Mouse (Mus musculus): ENCODE results near the gene Tmem185a.
A peak's percentile ranks its signal among the peaks of the same experiment; 100 is the strongest.
"Not testable (repeated sequence)": the region's sequence is repeated elsewhere in the genome, so short reads cannot be mapped to it uniquely, and the experiment has no call there.

The Tmem185a gene

GRCm38 (mm10) chrX:70476792-70477776, at the start of gene Tmem185a:
Gene Tmem185a (minus strand): TSS chrX:70477180.
- peak; percentile 60 for DNase-seq (ENCODE audit: low spot score)

GRCm38 (mm10) chrX:70514413-70514812, 37.4 kb upstream of the Tmem185a start:
- DNase-seq (ENCODE audit: low spot score) = not testable (repeated sequence)

GRCm38 (mm10) chrX:70487328-70487727, 10.3 kb upstream of the Tmem185a start:
- DNase-seq (ENCODE audit: low spot score) = not testable (repeated sequence)

GRCm38 (mm10) chrX:70482154-70482553, 5.2 kb upstream of the Tmem185a start:
- DNase-seq (ENCODE audit: low spot score) = no peak

GRCm38 (mm10) chrX:70478701-70479100, 1.7 kb upstream of the Tmem185a start:
- no peak for DNase-seq (ENCODE audit: low spot score)

- DNase-seq (ENCODE audit: low spot score) = no peak
Measured at GRCm38 (mm10) chrX:70475215-70475765, 1.7 kb downstream of the Tmem185a start.

- DNase-seq (ENCODE audit: low spot score) = no peak
Measured at GRCm38 (mm10) chrX:70466897-70467296, 10.1 kb downstream of the Tmem185a start.

- no peak for DNase-seq (ENCODE audit: low spot score)
Measured at GRCm38 (mm10) chrX:70465489-70465888, 11.5 kb downstream of the Tmem185a start.

- DNase-seq (ENCODE audit: low spot score) = no peak
Measured at GRCm38 (mm10) chrX:70463621-70464020, 13.4 kb downstream of the Tmem185a start.

- not testable (repeated sequence) for DNase-seq (ENCODE audit: low spot score)
Measured at GRCm38 (mm10) chrX:70452359-70452758, 24.6 kb downstream of the Tmem185a start.

GRCm38 (mm10) chrX:70425473-70425872, 51.5 kb downstream of the Tmem185a start:
- not testable (repeated sequence) for DNase-seq (ENCODE audit: low spot score)

All from urinary bladder, postnatal 25 days (tissue).